Mouse (Mus musculus) stomach, embryonic 14.5 days (tissue): ENCODE measurements around the gene Blvrb. TPM values are rescaled to one million over a fixed set of nuclear protein-coding genes. Genes with fewer than 3 reads are reported as not detected.

Experiments
- ATAC-seq: fragments of 200-750 bp; cut with Nextera tagmentation; 2 replicates; pipeline ENCODE4 v1.8.0; 2017; ENCODE audit warnings: low read depth, moderate TSS enrichment; ENCODE audit not compliant: insufficient number of reproducible peaks, insufficient read depth, low FRiP score
- H3K27ac ChIP-seq: fragments of 300-500 bp; sonication (generic); 2 replicates; pipeline ENCODE4 v1.5.1; 2014; ENCODE audit warnings: mild to moderate bottlenecking, low read length, moderate library complexity, mixed read lengths
- H3K27me3 ChIP-seq: fragments of 300-500 bp; sonication (generic); 2 replicates; pipeline ENCODE4 v1.6.1; 2014; ENCODE audit warnings: low read length, control low read depth, mixed read lengths; ENCODE audit not compliant: control insufficient read depth, insufficient read depth
- H3K36me3 ChIP-seq: fragments of 300-500 bp; sonication (generic); 2 replicates; pipeline ENCODE4 v1.6.1; 2014; ENCODE audit warnings: mild to moderate bottlenecking, control low read depth, low read length, moderate library complexity, mixed read lengths; ENCODE audit not compliant: control insufficient read depth, insufficient read depth
- H3K4me1 ChIP-seq: fragments of 300-500 bp; sonication (generic); 2 replicates; pipeline ENCODE4 v1.6.1; 2014; ENCODE audit warnings: low read length, control low read depth, mixed read lengths; ENCODE audit not compliant: control insufficient read depth, insufficient read depth
- H3K4me2 ChIP-seq: fragments of 300-500 bp; sonication (generic); replicated peaks from 2 replicates; pipeline ENCODE4 v1.6.1; 2014; ENCODE audit warnings: low read depth, low read length, control low read depth
- H3K4me3 ChIP-seq: fragments of 300-500 bp; sonication (generic); 2 replicates; pipeline ENCODE4 v1.5.1; 2014; ENCODE audit warnings: low read depth, low read length, control low read depth
- H3K9ac ChIP-seq: fragments of 300-500 bp; sonication (generic); replicated peaks from 2 replicates; pipeline ENCODE4 v1.6.1; 2014; ENCODE audit warnings: low read depth, mild to moderate bottlenecking, control low read depth, low read length, moderate library complexity, mixed read lengths
- H3K9me3 ChIP-seq: fragments of 300-500 bp; sonication (generic); 2 replicates; pipeline ENCODE4 v1.6.1; 2016; ENCODE audit warnings: low read depth, low read length, control low read depth; ENCODE audit not compliant: control insufficient read depth
- WGBS: fragments of 180-500 bp; shearing (Covaris S2); extraction: QIAGEN DNeasy Blood & Tissue Kit; methylation state at CpG from one replicate; pipeline ENCODE4 v1.1.7; 2014; 5-methylcytosine and 5-hydroxymethylcytosine counted together
- polyA plus RNA-seq: library from polyadenylated mRNA; unstranded; fragments of >200 nt; fragmentation: Nextera tagmentation; extraction: Ambion mirVana; gene quantifications from 2 replicates; pipeline ENCODE4 v1.2.1, GENCODE M21; 2014

Blvrb gene
- polyA plus RNA-seq, 1 experiment from 2014 or later, result 78.3 TPM

DNA sequence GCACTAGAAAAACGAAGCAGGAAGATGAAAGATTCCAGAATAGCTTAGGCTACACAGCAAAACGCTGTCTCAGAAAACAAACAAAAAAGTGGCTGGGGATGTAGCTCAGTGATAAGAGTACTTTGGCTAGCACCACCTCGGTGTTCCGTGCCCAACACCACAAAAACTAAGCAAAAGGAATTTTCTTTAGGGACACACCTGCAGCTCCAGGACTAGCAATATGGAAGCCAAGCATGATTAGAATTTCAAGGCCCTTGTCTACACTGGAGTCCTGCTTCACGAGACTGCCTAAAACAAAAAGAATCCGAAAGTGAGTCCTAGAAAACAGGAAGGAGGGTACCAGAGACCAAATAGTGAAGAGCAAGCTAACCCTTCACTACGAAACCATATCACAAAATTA is 24.8 kb downstream of the Blvrb start:
- peak overlapping the region; percentile 95 for H3K27ac ChIP-seq
- 0 out of 2 replicates have a peak, but pooled peaks cover 3% of the 10 kb centered on the region for H3K4me1 ChIP-seq
- H3K27me3 ChIP-seq, result no peaks in the 10 kb centered on the region
- H3K9ac ChIP-seq, result 0 out of 2 replicates have a peak overlapping the region, but pooled peaks have one; percentile 10
- H3K4me3 ChIP-seq, result peak overlapping the region; percentile 82
- H3K36me3 ChIP-seq, result peaks cover 12% of the 10 kb centered on the region; the same call in 1 of the 2 replicates
- peak overlapping the region; percentile 53 for H3K4me2 ChIP-seq
- no peak for ATAC-seq
- H3K9me3 ChIP-seq, result no peaks in the 10 kb centered on the region
- WGBS, result 19% methylated on average over 7 of the region's 7 CpGs

GRCm38 (mm10) chr7:27473156-27473834 is 25.5 kb downstream of the Blvrb start, which contains the start of gene Sertad3:
Sertad3 (plus strand) TSS chr7:27473768.
- Histone ChIP-seq H3K4me3 (peak within 1 kb of the TSS; percentile 82), H3K27me3 (no peaks in the 10 kb centered on the region), H3K4me1 (0 out of 2 replicates have a peak, but pooled peaks cover 3% of the 10 kb centered on the region), H3K36me3 (peaks cover 14% of the 10 kb centered on the region; the same call in 1 of the 2 replicates), H3K9me3 (no peaks in the 10 kb centered on the region), H3K27ac (peak within 1 kb of the TSS; percentile 95), H3K4me2 (peak within 1 kb of the TSS; percentile 53), H3K9ac (peak within 1 kb of the TSS; percentile 41)
- WGBS, result under 1% methylated on average over 36 of the region's 36 CpGs
- ATAC-seq, result peak; percentile 90

DNA sequence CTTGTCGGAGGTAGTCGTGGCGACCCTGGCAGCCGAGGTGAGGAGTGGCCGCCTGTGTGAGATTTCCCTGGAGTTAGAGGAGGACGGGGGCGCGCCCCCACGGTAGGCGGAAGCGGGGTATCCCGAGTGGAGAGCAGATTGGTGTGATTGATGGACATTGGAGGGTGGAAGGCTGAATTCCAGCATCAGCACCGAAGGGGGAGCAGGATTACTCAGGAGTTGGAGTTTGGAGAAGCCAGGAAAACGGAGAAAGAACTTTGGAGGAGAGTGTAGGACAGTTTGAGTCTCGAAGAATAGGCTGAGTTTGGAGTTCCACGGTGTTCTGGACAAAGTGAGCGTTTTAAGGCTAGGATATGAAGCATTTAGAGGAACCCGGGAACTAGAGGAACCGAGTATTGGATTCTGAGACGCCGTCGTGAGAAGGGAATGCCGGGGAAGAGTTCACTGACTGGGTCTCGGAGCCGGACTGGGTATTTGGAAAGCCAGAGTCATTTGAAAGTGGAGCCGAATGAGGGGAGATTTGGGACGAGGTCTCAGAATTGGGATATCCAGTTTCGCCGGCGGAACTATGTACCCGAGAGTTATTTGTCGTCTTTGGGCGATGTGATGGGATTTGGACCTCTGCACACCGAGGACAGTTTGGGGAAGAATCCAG is 26.2 kb downstream of the Blvrb start:
- no peaks in the 10 kb centered on the region for H3K27me3 ChIP-seq
- no peak; the same call in 1 of the 2 replicates for ATAC-seq

DNA sequence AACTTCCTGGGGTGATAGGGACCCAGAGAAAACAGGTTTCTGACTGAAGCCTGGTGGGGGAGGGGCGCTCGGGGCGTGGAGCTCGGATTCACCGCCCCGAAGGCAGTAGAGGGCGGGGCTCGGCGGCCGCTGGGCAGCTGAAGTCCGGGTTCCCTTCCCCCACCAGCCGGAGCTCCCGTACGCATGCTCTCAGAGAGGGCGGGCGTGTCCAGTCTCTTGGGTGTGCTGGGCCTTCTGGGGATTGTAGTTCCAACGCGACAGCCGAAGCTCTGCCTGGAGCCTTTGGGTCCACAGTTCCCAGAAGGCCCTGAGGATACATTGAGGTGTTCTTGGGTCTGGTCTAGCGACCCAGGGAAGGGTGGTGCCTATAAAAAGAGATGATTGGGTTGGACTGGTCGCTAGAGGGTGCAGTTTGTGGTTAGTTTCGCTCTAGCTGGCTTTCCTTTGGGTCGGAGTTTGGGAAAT is 26.7 kb downstream of the Blvrb start:
- Histone ChIP-seq H3K4me2 (peak overlapping the region; percentile 53), H3K4me1 (0 out of 2 replicates have a peak, but pooled peaks cover 3% of the 10 kb centered on the region), H3K9me3 (no peaks in the 10 kb centered on the region), H3K27me3 (no peaks in the 10 kb centered on the region), H3K4me3 (peak overlapping the region; percentile 82), H3K36me3 (peaks cover 14% of the 10 kb centered on the region; the same call in 1 of the 2 replicates), H3K9ac (peak overlapping the region; percentile 41), H3K27ac (peak overlapping the region; percentile 95)
- peak; percentile 94 for ATAC-seq
- WGBS, result under 1% methylated on average over 23 of the region's 23 CpGs

More for the DNA sequence above, 26.2 kb downstream of the Blvrb start:
- H3K9ac ChIP-seq, result peak overlapping the region; percentile 41
- 0 out of 2 replicates have a peak, but pooled peaks cover 3% of the 10 kb centered on the region for H3K4me1 ChIP-seq
- peak overlapping the region; percentile 53 for H3K4me2 ChIP-seq
- no peaks in the 10 kb centered on the region for H3K9me3 ChIP-seq
- H3K27ac ChIP-seq, result peak overlapping the region; percentile 95
- under 1% methylated on average over 34 of the region's 34 CpGs for WGBS
- peak overlapping the region; percentile 82 for H3K4me3 ChIP-seq
- H3K36me3 ChIP-seq, result peaks cover 14% of the 10 kb centered on the region; the same call in 1 of the 2 replicates

- H3K4me3 ChIP-seq, result no peak overlapping the region
- WGBS, result 93% methylated on average over 2 of the region's 2 CpGs
These were observed 27.8 kb downstream of the Blvrb start for GRCm38 (mm10) chr7:27475596-27475995.

GRCm38 (mm10) chr7:27476098-27476635 is 28.4 kb downstream of the Blvrb start:
- Histone ChIP-seq H3K27ac (no peak overlapping the region), H3K27me3 (no peaks in the 10 kb centered on the region), H3K36me3 (peaks cover 14% of the 10 kb centered on the region; the same call in 1 of the 2 replicates), H3K9me3 (no peaks in the 10 kb centered on the region), H3K4me2 (no peak overlapping the region), H3K9ac (no peak overlapping the region), H3K4me1 (0 out of 2 replicates have a peak, but pooled peaks cover 3% of the 10 kb centered on the region), H3K4me3 (no peak overlapping the region)
- no peak for ATAC-seq
- 93% methylated on average over 14 of the region's 14 CpGs for WGBS

More at GRCm38 (mm10) chr7:27475596-27475995, 27.8 kb downstream of the Blvrb start:
- Histone ChIP-seq H3K4me1 (0 out of 2 replicates have a peak, but pooled peaks cover 3% of the 10 kb centered on the region), H3K4me2 (peak overlapping the region; percentile 53; the same call in 1 of the 2 replicates), H3K9ac (no peak overlapping the region), H3K36me3 (peaks cover 14% of the 10 kb centered on the region; the same call in 1 of the 2 replicates), H3K27me3 (no peaks in the 10 kb centered on the region), H3K27ac (no peak overlapping the region), H3K9me3 (no peaks in the 10 kb centered on the region)
- ATAC-seq, result no peak

DNA sequence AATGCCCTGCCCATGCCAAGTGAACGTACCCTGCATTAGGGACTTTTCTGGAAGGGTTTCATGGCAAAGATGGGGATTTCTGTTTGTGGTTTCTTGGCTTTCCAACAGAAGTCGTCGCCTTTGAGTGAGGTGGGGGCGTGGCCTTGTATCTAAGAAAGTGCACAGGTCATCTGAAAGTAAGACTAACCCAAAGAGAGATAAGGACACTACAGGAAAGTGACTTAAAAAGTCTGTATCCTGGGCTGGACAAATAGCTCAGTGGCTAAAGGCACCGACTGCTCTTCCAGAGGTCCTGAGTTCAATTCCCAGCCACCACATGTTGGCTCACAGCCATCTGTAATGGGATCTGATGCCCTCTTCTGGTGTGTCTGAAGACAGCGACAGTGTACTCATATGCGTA is 30.8 kb downstream of the Blvrb start:
- ATAC-seq, result no peak
- Histone ChIP-seq H3K4me3 (no peak overlapping the region), H3K4me1 (no peaks in the 10 kb centered on the region), H3K9me3 (no peaks in the 10 kb centered on the region), H3K27ac (no peak overlapping the region), H3K27me3 (no peaks in the 10 kb centered on the region), H3K4me2 (no peak overlapping the region), H3K9ac (no peak overlapping the region), H3K36me3 (peaks cover 14% of the 10 kb centered on the region; the same call in 1 of the 2 replicates)
- WGBS, result 70% methylated on average over 7 of the region's 7 CpGs

GRCm38 (mm10) chr7:27479750-27480149 is 32.0 kb downstream of the Blvrb start:
- Histone ChIP-seq H3K4me3 (no peak overlapping the region), H3K9me3 (no peaks in the 10 kb centered on the region), H3K27ac (no peak overlapping the region), H3K4me1 (no peaks in the 10 kb centered on the region), H3K27me3 (no peaks in the 10 kb centered on the region), H3K36me3 (peaks cover 14% of the 10 kb centered on the region; the same call in 1 of the 2 replicates), H3K9ac (no peak overlapping the region), H3K4me2 (no peak overlapping the region)
- WGBS, result 54% methylated on average over 1 of the region's 1 CpGs
- ATAC-seq, result no peak
